Mouse (Mus musculus) kidney, postnatal 36 days (tissue): Measurements from ENCODE around the gene Amigo3.
A peak's percentile ranks its signal among the peaks of the same experiment; 100 is the strongest.

Experiments
- DNase-seq, 2 experiments: peaks; one replicate each; pipeline ENCODE4 v3.0.0; 2021 to 2022; ENCODE audit warnings: mixed read lengths in 2 of 2

Amigo3 gene

GRCm38 (mm10) chr9:108090611-108091120 is 37.7 kb downstream of the Amigo3 start:
- DNase-seq = peak; percentile 72 to 83

- peak in 1 of 2 experiments; percentile 52 for DNase-seq
Measured at GRCm38 (mm10) chr9:108093586-108093985, 40.6 kb downstream of the Amigo3 start.

GRCm38 (mm10) chr9:108094184-108094941 is 41.4 kb downstream of the Amigo3 start, which contains the start of gene Apeh:
Apeh (minus strand) TSS chr9:108094606.
- peak; percentile 98 to 99 for DNase-seq

DNA sequence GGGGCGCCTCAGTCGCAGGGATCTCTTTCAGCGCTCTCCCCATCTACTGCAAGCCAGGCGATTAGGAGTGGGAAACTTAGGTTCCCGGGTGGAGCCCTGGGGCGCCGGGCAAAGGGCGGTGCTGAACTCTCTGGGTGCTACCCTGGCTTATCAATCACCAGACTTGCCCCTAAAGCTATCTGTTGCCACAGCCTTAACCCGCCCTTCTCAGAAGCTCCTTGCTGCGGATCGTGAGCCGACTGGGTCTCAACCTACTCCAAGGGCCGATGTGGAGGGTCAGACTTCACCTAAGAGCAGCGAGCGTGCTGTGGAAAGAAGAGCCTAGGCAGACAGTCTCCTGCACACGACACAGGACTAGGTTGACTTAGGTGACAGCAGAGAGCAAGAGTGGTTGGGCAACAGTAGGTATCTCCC is 42.0 kb downstream of the Amigo3 start:
- DNase-seq = peak in 1 of 2 experiments; percentile 58

- peak; percentile 81 to 84 for DNase-seq
Measured at GRCm38 (mm10) chr9:108095518-108095917, 42.6 kb downstream of the Amigo3 start.

DNA sequence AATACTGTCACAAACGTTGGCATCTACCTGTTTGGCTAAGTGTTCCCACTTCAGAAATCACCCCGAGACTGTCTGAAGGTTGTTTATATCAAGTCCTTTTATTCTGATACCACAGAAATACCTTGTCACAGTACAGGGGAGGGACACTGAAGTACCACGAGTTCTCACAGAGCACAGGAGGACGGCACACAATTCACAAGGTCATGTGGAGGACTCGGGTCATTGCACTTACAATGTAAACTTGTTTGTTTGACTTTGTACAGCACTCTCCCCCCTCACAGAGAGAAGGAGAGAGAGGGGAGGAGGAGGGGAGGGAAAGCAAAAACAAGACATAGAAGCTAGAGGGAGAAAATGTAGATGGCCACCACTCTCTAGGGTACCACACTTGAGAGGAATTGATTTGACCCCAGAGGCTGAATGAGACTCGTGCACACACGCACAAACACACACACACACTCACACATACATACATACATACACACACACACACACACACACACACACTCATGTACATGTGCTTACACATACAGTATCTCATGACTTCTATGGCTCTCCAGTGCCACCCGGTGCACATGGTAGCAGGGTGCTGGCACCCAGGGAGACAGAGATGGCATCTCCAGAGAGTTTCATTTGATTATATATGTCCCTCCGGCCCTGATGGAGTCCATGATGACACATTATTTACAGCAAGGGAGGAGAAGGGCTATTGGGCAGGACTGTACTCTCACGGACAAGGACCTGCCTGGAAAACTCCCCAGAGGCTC is 43.2 kb downstream of the Amigo3 start:
- DNase-seq = no peak

GRCm38 (mm10) chr9:108099619-108100018 is 46.7 kb downstream of the Amigo3 start:
- DNase-seq = no peak

DNA sequence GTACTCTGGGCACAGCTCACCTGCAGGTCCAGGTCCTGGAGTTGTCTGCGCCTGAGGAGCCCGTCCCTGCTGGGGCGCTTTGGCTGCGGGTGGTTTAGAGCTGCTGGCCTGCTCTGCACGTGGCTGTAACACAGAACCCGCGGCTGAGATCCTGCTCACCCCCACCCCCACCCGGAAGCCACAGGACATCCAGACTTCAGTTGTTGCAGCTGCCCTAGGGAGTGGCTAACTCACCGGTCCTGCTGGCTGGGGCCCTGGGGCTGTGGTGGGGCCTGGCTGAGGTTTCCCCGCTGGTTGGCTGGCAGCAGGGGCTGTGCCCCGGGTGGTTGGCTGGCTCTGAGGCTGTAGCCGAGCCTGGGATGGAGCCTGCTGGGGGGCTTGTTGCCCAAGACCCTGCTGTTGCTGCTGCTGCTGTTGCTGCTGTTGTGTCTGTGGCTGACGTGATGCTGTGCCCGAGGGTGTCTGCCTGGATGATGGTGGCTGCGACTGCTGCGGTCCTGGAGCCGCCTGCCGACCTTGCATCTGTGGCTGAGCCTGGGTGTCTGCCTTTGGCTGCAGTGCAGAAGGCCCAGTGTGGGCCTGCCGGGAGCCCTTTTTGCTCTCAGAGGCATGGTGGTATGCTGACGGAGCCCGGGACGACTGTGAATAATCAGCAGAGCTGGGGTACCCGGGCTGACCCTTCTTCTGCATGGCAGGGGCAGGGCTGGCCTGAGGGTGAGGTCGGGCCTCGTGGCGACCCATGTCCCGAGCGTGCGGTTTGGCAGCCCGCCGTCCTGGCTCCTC is 52.0 kb downstream of the Amigo3 start:
- DNase-seq = no peak
